Mouse (Mus musculus): ENCODE results near the gene Cyp4f39.
"Not testable (repeated sequence)": the region's sequence is repeated elsewhere in the genome, so short reads cannot be mapped to it uniquely, and the experiment has no call there.

Cyp4f39 gene

DNA sequence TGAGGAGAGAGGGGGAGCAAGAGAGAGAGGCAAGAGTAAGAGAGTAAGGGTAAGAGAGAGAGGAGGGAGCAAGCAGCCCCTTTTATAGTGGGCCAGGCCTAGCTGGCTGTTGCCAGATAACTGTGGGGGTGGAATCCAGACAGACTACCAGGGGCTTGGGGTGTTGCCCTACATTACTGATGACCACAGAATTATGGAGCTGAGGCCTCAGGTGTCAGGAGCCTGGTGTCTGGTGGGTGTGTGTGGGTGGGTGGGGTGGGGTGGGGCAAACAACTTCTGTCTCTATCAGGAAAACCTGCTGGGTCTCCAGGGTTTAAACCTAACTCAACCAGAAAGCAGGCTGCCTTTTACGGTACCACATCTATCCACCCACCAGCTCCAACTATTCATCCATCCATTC is 24.7 kb downstream of the Cyp4f39 start:
- DNase-seq = no peak

DNA sequence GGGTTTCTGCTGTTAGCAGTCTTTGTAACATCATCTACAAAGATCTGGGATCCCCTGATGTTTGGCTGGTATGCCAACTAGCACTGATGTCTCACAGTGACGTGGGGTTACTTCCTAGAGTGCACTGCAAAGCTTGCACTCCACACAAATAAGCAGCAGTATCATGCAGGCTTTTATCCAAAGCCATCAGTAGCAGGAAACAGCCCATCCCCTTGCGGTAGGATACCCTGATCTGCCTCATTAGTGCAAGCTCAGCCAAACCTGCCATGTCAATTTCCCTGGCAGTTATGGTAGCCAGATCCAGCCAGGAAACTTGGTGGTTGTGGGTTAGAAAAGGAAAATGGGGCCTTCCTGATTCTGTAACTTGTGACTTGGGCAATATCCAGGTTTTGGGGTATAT is 26.2 kb downstream of the Cyp4f39 start:
- no peak for DNase-seq

DNA sequence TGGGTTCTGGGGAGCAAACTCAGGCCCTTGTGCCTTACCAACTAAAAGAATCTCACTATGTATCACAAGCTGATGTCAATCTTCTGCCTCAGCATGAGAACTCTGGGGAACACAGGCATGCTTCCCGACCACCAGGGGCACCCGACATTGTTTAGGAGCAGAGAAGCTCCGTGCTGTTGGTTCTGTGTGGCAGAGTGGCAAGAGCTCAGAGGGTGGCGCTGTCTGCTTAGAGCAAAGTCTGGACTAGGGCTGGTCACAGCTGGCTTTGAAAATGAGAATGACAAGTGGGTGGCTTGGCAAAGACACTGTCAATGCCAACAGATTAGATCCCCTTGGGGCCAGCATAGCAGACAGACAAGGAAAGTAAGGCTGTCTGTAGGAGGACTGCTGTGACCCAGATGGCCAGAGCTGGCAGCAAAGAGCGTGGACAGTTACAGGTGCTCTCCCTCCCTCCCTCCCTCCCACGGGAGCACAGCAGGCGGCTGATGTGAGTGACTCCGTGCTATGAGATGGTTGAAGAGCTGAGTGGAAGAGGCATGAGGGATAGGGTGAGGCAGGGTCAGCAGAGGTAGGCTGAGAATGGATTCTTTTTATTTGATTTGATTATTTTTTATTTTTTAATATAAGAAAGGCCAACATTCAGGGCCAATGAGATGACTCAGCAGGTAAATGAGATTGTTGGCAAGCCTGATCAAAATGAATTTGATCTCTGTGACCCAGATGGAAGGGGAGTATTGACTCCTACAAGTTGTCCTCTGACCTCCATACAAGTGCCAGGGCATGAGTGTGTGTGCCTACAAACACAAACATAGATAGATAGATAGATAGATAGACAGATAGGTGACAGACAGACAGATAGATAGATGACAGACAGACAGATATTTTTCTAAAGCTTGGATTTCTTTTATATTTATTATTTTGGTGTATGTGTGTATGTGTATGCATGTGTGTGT is 27.3 kb downstream of the Cyp4f39 start:
- no peak for DNase-seq

- no peak for DNase-seq
Observed at GRCm38 (mm10) chr17:32481766-32482165, 29.2 kb downstream of the Cyp4f39 start.

DNA sequence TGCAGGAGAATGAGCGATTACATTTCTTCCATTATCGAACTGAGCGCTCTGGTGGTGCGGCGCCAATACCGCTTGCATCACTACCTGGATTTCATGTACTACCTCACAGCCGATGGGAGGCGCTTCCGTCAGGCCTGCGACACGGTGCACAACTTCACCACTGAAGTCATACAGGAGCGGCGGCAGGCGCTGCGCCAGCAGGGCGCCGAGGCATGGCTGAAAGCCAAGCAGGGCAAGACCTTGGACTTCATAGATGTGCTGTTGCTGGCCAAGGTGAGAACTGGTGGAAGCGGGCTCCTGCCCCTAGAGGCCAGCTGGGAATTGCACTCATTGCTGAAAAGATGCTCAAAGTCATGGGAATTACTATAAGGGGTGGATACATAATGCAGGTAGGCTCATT is 30.7 kb downstream of the Cyp4f39 start:
- DNase-seq = peak; percentile 92 to 94

- no peak for DNase-seq
Observed at GRCm38 (mm10) chr17:32492349-32492980, 39.9 kb downstream of the Cyp4f39 start.

DNA sequence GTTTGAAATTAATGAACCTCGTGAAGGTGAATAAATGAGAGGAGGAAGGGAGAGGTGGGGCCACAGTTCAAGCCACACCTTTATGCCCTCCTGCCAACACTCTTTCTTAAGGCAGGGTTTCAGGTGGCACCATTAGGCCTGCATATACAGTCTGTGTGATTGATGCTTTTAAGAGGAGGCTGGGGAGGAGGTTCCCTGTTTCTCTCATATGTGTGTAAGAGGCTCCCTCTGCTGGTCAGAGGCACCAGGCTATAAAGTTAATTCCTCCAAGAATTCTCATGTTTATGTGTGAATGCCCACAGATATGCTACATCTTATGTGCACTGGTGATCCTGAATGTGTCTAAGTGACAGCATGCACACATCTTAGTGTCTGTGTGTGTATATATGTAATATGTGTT is 42.1 kb downstream of the Cyp4f39 start:
- peak; percentile 57 to 75 for DNase-seq

GRCm38 (mm10) chr17:32500511-32500910 is 48.0 kb downstream of the Cyp4f39 start:
- not testable (repeated sequence) for DNase-seq

DNA sequence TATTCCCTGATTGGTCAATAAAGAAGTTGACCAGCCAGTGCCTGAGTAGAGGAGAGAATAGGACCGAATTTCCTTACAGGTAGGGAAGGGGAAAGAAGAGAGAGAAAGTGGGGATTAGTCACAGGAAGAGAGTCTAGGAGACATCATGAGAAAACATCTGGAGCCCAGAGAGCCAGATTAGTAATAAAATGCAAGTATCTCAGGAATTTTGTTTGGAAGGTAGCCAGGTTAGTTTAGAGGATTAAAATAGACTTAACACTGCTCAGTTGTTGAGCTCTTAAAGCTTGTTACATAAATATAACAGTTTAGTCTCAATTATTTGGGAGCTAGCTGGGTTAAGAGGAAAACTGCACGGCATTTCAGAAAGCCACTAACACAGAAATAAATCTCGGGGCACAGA is 48.5 kb downstream of the Cyp4f39 start:
- no peak for DNase-seq

DNA sequence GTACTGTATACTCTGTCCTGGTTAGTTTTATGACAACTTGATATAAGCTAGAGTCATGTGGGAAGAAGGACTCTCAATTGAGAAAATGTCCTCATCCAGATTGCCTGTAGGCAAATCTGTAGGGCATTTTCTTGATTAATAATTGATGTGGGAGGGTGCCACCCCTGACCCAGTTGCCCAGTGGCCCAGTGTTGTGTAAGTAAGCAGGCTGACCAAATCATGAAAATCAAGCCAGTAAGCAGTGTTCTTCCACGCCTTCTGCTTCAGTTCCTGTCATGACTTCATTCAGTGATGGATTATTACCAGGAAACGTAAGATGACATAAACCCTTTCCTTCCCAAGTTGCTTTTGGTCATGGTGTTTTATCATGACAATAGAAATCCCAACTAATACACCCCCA is 50.6 kb downstream of the Cyp4f39 start:
- no peak for DNase-seq

- peak; percentile 8 to 11 for DNase-seq
Observed at GRCm38 (mm10) chr17:32505851-32506728, 53.6 kb downstream of the Cyp4f39 start, which contains the start of gene Cyp4f17. Gene Cyp4f17, plus strand, starts transcription at chr17:32506050.

- DNase-seq = no peak
Observed at GRCm38 (mm10) chr17:32506729-32507245, 54.3 kb downstream of the Cyp4f39 start.

- DNase-seq = no peak
Observed at GRCm38 (mm10) chr17:32516126-32516525, 63.6 kb downstream of the Cyp4f39 start.

DNA sequence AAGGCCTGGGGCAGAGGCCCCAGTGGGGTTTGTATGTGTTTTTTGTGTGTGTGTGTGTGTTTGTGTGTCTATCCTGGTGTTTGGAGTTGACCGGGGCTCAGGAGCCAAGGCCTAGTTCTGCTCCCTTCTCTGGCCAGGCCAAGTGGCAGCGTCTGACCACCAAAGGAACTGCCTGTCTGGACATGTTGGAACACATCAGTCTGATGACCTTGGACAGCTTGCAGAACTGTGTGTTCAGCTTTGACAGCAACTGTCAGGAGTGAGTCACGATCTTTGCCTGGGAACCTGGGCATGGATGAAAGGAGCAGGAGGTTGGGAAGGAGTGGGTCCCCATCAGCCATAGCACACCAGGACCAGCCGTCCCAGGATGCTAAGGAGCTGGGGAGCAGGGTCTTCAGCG is 69.5 kb downstream of the Cyp4f39 start:
- no peak for DNase-seq

DNA sequence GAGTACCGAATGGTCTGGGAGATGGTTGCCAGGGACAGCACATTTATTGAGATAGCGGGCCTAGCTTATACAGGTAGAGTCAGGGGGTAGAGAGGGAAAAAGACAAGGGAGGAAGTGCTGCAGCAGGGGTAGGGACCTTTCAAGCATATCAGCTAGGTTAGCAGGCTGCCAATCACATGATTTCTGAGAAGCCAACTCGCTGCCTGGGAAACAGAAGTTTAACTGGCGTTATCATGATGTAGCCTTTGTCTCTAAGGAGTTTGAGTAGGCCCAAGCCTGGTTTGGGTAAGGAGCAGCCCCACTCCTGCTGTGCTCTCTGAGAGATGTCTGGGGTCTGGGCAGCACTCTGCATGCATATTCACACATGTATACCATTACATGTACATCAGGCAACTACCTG is 69.9 kb downstream of the Cyp4f39 start:
- no peak for DNase-seq

DNA sequence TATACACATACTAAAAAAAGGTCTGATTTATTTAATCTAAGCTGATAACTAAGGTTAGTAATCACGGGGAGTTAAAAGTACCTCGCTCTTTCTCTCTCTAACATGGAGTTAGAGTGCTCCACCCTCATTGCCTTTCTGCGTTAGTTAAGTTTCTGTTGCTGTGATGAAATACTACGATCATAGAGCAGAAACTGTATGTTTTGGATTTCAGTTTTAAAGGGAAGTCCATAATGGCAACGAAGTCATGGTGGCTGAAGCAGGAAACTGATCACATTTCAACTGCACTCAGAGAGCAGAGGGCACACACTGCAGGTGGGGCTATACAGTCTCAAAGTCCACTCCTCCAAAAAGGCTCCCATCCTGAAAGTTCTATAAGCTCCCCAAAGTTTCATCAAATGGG is 70.3 kb downstream of the Cyp4f39 start:
- no peak for DNase-seq

DNA sequence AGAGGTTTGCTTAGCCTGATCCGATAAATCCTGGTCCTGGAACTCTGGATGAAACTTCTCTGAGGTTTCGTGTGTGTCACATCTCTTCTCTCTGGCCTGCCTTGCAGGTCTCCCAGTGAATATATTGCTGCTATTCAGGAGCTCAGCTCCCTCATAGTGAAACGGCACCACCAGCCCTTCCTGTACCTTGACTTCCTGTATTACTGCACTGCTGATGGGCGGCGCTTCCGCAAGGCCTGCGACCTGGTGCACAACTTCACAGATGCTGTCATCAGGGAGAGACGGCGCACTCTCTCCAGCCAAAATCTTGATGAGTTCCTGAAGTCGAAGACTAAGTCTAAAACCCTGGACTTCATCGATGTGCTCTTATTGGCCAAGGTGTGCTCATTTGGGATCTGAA is 71.4 kb downstream of the Cyp4f39 start:
- no peak for DNase-seq

DNA sequence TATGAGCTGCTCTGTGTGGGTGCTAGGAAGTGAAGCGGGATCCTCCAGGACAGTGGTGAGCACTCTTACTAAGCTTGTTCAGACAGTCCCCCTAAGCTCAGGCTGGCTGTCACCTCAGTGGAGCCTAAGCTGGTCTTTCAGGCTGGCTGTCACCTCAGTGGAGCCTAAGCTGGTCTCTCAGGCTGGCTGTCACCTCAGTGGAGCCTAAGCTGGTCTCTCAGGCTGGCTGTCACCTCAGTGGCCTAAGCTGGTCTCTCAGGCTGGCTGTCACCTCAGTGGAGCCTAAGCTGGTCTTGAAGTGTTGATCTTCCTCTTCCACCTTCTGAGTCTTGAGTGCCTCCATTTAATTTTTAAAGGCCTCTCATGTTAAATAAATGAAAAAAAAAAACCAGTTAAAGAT is 73.8 kb downstream of the Cyp4f39 start:
- DNase-seq = not testable (repeated sequence)

DNA sequence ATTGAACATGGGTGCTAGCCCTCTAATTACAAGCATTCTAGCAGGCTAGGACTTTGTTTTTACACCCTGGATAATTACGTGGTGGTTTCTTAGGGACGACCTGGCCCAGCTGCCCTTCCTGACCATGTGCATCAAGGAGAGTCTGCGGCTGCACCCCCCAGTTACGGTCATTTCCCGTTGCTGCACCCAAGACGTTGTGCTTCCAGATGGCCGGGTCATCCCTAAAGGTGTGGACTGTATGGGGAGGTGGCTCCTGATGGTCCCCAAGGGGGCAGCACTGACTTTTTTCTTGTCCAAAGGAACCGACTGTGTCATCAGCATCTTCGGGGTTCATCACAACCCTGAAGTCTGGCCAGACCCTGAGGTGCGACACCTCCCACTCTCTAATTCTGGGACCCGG is 75.2 kb downstream of the Cyp4f39 start:
- DNase-seq = no peak

DNA sequence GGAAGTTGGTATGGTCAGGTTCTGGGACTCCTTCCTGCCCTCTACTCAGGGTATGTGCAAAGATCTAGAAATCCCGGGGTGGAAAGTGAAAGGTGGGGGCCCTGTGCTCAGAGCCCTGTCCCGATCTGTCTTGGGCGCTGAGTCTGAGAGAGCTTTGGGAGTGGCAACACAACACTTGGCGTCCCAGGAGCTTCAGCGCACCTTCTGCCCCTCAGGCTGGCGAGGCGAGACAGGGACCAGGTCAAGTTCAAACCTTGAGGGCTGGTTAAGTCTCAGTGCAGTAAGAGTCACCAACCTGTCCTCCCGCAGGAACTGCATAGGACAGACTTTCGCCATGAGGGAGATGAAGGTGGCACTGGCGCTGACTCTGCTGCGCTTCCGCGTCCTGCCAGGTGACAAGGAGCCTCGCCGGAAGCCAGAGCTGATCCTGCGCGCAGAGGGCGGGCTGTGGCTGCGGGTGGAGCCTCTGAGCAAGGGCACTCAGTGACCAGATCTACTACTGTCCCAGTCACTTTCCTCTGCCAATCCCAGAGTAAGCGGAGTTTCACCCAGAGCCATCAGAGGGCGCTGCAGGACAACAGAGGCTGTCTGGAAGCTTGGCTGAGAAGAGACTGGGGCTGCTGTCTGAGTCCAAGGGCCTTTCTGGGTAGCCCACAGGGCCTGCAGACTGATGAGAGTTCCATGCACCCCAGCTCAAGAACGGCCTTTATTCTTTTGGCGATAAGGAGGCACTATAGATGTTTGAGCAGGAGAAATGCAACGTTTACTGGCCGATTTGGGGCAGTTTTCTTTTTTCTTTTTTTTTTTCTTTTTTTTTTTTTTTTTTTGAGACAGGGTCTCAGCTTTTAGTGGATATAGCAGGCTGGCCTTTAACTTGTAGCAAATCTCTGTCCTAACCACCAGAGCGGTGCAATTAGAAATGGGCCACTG is 76.2 kb downstream of the Cyp4f39 start:
- DNase-seq = peak; percentile 95 to 97

DNA sequence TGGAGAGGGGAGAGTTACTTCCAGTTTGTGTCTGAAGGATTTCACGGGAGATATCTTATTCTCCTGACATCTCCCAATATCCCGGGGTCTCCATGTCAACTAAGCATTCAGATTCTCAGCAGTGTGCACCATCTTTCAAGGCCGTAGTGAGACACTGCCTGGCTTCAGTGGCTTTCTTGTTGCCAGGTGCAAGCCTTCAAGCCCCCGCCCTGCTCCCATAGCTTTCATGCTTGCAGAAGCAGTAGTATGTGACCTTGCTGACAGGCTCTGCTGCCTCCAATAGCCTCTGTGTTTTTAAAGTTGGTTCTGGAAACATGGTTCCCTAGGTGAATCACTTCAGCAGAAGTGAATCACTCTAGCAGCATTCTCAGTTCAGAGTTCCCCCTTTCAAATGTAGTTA is 79.8 kb downstream of the Cyp4f39 start:
- DNase-seq = not testable (repeated sequence)

DNA sequence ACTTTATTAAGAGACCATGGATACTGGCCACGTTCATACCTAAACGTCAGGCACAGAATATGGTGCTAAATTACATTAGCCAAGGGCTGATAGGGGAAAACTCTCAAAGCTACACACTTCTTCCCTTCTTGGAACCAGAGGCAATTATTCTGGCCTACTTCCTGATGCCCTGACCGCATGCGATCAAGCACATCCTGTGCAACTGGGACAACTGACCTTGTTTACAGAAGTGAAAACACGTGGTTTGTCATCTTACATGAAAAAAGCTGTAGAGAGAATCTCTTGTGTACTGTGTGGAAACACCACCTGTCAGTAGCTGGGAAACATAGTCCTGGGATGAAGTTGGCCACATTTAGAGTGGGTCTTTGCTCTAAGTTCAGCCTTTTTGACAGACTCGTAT is 81.5 kb downstream of the Cyp4f39 start:
- no peak for DNase-seq
